Mouse (Mus musculus): ENCODE measurements at regions not wholly inside any gene's neighbourhood (a gene's known extent, or its start where the extent isn't known, plus 50 kb on each side); places are given as distances from the start of the nearest gene placed in this dataset.

DNA sequence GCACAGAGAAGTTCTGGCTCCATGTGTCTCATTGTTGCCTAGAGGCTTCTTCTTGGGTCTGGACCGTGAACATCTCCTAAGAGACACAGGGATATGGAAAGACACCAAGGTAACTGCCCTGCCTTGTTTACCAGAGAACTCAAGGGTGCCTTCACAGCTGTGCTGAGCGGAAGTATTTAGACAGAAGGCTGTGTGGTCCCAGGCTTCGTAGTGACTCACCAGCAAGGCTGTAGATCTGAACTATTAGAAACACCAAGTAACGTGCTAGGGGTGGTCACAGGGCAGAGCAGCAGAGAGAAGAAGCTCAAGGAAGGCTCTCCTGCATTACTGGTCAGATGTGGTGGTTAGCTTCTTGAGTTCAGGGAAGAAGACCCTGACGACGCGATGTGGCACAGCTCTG, 51.6 kb upstream of the Lpp start:
- DNase-seq (ENCODE audit: low spot score in 2 of 2) = no peak

DNA sequence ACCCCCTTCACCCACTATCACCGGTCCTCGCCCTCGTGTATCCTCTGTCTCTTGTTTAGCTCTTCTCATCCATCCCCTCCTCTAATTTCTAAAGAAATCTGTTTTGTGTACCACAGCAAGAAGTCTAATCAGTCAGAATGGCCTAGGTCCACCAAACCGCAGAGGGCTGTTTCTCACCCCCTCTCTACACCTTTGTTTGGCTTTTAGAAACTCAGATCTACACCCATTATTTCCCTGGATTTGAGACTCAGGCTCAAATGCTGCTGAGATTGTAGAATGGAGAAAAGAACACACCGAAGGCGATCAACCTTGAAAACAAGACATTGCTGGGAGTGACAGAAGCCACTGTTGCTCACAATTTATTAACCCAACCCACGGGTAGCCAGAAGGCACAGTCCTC, 52.7 kb upstream of the Lpp start:
- no peak for DNase-seq (ENCODE audit: low spot score in 2 of 2)

DNA sequence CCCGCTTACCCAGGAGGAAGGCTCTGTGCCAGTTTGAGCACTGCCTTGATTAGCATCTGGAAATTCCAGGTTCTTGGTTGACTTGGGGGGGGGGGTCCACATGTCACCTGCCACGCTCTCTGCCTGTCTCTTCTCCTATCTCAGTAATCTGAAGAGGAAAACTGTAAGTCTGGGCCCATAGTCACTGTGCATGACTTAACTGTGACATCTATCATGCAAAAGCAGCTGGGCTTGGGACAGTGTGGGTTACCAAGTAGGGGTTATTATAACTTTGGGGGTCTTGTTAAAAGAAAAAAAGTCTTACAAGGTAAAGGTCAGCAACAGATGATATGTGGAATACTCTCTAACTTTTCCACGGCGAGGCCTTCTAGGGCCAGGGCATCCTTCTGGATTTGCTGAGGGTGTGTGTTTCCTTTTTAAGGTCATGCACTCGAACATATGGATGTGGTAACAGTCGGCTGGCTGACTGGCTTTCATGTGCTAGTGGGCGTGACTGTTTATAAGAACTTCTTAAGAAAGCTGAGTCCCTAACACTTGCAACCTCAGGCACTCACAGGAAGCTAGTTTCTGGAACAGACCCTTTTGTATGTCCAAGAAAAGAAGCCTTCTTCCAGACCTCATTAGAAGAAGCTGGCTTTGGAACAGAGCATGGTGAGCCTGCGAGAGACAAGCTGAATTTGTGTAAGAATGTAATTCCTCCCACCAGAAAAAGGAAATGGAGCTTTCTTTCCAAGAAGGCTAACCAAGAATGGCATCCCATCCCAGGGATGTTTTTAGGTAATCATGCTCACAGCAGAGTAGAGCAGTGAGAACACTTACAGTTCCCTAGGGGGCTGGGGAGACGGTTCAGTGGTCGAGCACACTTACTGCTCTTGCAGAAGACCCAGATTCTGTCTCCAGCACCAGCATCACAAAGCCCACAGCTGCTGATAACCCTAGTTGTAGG, 53.7 kb upstream of the Lpp start:
- DNase-seq (ENCODE audit: low spot score in 2 of 2) = no peak

DNA sequence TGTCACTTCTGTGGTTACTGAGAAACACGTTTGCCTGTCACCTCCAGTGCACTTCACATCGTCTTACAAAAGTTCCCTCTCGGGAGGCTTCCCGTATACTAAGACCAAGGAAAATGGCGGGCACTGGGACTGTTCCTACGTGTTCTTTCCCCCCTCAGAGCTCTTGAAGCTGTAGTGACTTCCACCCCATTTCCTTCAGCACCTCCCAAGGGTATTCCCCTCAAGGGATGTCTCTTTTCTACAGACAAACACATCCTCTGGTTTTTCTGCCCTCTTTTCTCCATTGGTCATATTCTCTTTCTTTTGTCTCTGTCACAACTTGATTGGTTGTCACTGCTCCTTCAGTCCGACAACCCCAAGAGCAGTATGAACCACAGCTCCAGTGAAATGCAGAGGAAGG, 54.9 kb upstream of the Lpp start:
- DNase-seq (ENCODE audit: low spot score in 2 of 2) = no peak

DNA sequence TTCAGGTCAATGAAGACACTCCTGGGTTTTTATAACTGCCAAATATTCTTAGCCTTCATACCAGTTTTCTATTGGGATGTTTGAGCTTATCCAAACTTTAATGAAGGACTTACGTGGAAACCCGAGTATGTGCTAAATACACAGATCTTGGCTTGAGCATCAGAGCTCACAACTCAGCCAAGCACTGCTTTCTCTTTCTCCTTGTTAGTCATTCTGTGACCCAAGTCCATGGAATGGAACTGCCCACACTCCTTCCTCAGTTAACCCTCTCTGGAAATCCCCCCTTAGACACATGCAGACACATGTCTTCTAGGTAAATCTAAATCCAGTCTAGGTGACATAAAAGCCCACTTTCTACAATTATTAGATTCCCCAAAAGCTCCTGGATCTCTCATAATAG, 58.9 kb upstream of the Lpp start:
- DNase-seq (ENCODE audit: low spot score in 2 of 2) = no peak

DNA sequence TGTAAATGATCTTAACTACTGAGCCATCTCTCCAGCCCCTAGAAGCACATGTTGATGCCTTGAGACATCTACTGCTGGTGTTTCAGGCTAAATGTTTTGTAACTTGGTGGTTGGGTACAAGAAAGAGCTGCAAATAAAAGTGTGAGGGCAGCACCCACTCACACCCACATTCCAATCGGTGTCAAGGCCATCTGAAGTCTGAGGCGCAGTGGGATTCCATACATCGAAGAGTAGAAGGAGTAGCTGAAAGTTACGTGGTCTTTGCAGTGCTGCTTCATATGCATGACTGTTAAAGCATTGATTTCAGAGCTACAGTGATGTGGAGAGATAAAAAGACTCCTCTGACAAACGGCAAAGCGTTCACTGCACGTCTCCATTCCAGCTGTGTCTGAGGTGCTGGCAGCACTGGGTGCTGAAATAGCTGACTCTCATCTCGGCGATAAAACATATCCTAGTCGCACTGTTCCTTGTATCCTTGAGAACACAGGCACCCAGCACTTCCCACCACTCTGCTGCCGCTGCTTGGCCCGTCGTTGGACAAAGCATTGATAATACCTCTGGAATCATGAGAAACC, 61.8 kb upstream of the Lpp start:
- no peak for DNase-seq (ENCODE audit: low spot score in 2 of 2)

DNA sequence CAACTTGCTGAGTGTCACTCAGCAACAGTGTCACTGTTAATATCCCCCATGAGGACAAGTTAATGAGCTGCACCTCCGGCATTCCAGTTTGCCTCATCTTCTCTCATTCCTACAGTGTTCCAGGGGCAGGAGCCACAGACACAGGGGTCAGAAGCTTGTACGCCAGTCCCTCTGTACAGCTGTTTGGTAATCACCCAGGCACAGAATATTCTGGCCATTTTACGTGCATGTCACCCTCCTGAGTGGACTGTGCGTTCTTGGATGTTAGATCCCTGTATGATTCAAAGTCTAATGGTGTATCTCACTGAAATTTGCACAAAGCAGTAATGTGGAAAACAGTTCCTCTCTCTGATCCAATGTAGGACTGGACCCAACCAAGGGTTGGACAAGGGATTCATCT, 66.7 kb upstream of the Lpp start:
- DNase-seq (ENCODE audit: low spot score in 2 of 2) = no peak

DNA sequence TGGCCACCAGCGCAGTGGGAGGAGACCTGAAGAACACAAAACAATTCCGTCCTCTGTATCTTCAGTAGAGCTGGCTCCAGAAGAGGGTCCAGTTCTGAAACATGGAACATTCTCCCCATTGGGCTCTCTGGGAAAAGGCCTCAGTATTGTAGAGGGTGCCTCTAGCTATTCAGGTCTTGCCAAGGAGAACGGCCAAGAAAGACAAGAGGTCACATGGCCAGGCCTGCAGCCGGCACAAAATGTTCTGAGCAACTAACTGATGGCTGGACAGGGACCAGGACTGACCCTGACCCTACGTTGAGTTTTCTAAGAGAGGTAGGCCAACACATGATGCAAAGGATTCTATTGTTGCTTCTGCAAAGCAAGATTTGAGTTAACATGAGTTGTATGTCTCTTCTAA, 67.3 kb upstream of the Lpp start:
- peak in 1 of 2 experiments; percentile 12 for DNase-seq (ENCODE audit: low spot score in 2 of 2)

DNA sequence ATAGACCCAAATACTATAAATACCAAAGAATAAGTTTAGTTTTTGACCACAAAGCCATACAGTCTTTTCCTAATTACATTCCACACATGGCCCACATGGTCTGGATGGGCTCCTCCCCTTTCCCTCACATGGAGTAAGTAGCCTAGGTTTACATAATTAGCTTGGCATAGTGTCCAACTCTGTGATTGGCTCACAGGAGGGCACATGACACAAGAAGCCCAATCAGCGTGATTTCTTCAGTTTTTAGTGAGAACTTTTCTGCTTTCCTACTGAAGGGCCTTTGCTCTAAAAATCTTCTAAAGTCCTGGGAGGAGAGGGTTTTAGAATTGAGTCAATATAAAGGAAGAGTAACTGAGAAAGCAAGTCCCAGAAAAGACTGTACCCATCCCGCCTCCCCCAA, 68.4 kb upstream of the Lpp start:
- DNase-seq (ENCODE audit: low spot score in 2 of 2) = no peak

DNA sequence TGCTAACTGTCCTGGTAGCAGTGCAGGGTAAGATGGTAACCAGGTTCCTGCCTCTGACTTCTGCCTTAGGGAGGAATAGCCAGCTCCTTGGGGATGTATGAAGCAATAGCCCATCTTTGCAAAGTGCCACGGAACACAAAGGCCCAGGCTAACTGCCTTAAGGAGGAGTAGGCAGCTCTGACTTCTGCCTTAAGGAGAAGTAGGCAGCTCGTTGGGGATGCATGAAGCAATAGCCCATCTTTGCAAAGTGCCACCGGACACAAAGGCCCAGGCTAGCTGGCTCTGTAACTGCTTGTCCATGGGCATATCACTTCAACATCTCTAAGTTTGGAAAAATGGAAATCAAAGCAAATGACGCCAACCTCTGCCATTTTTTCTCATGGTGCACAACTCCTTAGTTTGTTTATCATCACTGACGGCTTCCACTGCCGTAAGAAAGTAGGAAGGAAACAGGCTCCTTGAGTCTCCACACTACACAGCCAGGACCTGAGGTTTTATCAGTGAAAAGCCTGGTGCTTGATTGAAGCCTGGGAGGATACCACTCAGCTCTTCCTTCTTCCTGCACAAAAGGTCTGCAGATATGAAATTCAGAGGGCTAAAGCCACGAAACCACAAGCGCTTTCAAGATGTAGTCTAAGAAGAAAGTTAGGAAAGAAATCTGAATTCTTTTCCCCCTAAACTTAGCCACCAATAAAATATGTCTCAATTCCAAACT, 74.4 kb upstream of the Lpp start:
- no peak for DNase-seq (ENCODE audit: low spot score in 2 of 2)

DNA sequence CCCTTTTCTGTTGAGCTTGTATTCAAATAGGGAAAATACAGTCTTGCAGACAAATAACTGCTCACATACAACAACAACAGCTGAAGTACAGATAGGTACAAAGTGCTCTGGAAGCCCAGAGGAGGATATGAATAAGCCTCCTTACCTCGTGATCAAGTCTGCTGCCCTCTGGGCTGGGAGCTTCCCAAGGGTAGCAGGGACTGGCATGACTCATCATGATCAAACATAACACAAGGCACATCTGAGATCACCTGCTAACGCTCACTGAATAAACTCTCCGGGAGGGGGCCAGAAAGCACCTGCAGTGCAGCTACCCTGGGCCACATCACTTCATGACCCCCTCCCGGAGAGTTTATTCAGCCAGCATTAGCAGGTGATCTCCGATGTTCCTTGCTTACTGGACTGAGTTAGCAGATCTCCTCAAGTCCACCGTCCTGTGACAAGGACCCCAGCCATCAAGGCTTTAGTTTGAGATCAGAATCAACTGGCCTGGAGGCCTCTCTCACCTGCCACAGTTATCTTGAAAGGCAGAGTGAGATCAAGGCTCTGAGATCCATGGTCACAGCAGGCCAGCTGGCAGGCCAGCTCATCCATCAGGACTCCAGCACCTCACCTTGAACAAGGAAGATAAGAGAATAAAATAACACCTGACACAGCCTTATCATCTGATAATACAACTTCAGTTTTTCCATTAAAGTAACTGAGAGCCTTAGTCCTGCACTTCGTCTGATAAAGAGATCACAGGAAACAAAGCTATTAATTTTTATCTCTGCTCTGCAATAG, 79.6 kb upstream of the Lpp start:
- DNase-seq (ENCODE audit: low spot score in 2 of 2) = no peak

DNA sequence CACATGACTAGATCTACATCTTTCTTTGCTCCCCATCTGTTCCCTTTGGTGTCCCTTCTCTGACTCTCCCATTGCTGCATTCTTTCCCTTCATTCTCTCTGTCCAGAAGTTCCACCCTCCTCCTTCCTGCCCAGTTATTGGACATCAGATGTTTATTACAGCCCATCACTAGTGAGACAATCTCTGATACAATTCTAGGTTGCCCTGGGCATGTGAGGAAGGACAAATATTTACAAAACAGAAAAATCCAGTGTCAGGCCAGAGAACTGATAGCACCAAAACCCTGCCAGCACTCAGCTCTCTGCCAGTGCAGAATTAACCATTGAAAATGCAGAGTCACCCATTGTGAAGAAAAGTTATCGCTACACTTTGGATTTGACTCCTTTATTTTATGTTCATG, 87.9 kb upstream of the Lpp start:
- DNase-seq (ENCODE audit: low spot score in 2 of 2) = no peak

DNA sequence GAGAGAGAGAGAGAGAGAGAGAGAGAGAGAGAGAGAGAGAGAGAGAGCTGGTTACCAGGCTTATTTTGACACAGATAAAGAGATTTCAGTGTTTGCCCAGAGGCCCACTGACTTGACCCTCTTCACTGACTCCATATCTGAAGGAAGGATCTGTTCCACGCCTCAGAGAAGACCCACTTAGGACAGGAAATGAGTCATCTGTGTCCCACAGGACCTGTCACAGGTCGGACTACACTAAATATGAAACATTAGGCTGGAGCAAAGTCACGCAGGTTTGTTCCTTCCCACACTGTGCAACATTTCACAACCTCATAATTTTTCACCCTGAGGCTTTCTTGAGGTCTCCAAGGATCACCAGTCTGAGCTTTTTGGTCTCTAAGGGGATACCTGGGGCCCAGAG, 96.5 kb upstream of the Lpp start:
- DNase-seq (ENCODE audit: low spot score in 2 of 2) = no peak

DNA sequence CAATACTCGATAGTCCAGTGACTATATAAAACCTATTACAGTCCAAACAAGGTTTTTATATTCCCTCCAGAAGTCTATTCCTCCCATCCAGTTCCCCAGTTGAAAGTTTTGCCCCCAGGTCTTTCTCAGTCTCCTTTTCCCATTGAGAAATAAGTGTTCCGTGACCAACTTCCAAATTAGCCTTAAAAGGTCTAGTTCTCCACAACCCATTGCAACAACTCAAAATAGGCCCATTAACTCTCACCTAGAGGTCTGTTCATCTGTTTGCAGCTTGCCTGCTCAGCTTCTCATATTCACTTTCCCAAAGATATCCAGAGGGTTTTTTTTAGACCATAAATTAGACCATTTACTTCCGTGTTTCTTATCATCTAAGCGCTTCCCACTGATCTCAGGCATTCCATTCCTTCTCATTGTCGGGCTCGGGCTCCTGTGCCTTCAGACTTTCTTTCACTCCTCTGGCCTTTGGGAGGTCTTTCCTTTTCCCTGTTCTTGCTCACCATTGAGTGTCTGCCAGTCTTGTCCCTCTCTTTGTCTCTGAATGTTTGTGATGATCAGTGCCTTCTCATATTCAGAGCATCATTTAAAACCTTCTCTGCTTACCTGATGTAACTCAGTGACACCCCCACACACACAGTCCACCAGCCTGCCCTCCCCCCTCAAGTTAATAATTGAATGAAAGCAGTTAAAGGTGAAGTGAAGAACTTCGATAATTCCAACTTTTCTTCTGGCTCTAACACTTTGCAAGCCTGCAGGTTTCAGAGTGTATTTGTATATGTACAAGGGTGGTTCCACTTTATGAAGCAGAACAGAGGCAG, 97.5 kb upstream of the Lpp start:
- no peak for DNase-seq (ENCODE audit: low spot score in 2 of 2)

DNA sequence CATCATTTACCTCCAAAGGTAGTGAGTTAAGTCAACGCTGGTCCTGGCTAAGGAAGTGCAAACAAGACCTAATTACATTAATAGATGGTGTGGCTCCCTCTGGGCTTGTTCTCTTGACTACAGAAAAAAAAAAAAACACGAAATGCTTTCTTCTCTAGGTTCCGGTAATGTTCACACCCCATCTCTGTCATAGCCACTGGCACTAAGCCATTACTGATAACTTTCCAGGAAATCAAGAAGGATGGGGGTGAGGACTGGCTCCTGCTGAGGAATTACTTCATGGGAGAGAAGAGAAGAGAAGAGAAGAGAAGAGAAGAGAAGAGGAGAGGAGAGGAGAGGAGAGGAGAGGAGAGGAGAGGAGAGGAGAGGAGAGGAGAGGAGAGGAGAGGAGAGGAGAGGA, 109.1 kb upstream of the Lpp start:
- DNase-seq (ENCODE audit: low spot score in 2 of 2) = no peak

DNA sequence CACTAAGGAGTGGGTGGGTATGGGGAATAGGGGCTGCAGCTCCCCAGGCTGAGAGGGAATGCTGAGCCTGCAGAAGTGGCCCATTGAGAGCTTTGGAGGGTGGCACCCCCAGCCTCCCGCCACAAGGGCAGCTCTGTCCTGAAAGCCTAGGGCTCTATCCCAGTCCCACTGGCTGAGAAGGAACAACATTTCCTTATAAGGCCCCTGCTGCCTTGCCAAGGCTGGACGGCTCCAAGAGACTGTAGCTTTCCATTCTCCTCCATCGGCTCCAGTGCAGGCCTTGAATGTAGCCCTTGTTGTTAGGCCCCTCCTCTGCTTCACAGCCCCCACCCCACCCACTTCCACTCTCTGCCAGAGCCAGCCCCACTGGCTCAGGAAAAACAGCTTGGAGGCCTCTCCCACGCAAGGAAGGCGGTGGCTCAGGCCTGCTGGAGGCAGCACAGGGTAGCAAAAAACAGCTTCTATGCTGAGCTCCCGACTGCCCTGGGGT, 111.1 kb upstream of the Lpp start:
- DNase-seq (ENCODE audit: low spot score in 2 of 2) = peak; percentile 69 to 86

DNA sequence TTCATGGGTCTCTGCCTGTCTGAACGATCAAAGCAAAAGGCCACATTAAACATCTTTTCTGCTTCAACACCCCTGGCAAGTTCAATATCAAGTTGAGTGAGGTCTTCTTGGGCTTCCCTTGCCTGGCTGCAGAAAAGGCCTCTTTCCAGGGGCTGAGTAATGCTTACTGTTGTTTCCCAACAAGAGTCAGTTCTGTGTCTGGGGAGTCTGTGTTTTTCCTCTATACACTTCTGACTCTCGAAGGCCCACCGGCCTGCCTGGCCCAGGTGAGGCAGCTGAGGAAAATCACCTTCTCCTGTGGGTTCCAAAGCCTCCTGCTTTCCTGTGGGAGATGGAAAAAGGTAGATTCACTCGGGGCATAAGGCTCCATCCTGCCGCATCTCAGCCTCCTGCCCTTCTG, 111.7 kb upstream of the Lpp start:
- DNase-seq (ENCODE audit: low spot score in 2 of 2) = no peak

DNA sequence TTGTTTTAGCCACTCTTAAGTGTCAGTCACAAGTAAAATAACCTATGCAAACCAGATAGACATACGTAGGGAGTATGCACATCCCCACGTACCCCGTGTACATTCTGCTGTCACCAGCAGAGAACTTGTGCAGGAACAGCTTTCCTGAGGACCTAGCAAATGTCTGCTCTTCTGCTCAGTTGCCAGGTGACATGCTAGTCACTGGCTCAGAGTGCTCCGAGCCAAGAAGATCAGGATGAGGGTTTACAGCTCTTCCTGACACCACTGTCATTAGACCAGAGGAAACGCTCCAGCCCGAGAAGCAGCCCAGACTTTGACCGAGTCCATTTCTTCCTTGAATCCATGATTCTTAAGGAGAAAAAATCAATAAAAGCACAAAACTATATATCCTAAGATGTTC, 115.5 kb upstream of the Lpp start:
- no peak for DNase-seq (ENCODE audit: low spot score in 2 of 2)

DNA sequence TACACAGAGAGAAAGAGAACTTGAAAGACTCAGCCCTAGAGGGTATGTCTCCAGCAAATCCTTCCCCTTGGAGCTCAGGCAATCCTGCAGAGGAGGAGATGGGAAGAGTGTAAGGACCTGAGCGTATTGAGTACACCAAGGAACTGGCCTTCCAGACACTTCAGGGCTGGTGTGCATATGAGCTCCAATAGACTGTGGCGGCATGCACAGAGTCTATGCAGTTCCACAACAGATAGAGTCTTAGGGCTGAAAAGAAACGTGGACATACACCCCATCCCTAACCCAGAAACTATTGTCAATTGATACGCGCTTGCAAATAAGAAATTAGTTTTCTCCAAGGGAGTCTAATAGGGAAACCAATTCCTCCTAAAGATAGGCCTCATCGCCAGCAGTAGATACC, 130.6 kb upstream of the Lpp start:
- no peak for DNase-seq (ENCODE audit: low spot score in 2 of 2)

DNA sequence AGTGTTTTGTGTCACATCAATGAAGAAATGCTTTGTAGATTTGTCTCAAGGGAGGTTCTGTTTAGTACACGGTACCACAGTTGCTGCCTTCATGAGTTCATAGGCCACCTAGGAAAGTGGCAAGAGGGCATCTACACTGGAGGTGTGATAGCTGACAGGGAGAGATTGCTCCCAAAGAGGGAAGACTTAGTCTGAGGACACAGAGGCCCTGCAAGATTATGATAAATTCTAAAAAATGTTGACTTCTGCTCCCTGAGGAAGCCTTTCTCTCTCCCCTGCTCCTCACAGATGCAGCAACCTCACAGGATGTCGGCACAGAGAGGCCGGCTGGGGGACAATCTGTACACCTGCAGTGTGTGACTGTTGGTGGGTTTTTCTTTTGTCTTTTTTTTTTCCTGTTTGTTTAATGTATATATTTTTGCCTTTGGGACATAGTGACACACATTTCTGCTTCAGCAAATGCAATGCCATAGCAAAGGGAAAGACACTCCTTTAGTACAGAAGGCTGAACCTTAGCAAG, 133.5 kb upstream of the Lpp start:
- no peak for DNase-seq (ENCODE audit: low spot score in 2 of 2)
